Mouse (Mus musculus) lung, adult 18-20 months (tissue): ENCODE measurements at regions not wholly inside any gene's neighbourhood (a gene's known extent, or its start where the extent isn't known, plus 50 kb on each side); places are given as distances from the start of the nearest gene placed in this dataset.
"Not testable (repeated sequence)": the region's sequence is repeated elsewhere in the genome, so short reads cannot be mapped to it uniquely, and the experiment has no call there.

Source experiments
- DNase-seq, 2 experiments: peaks; one replicate each; pipeline ENCODE4 v3.0.0; 2022; ENCODE audit warnings: mixed read lengths in 2 of 2

DNA sequence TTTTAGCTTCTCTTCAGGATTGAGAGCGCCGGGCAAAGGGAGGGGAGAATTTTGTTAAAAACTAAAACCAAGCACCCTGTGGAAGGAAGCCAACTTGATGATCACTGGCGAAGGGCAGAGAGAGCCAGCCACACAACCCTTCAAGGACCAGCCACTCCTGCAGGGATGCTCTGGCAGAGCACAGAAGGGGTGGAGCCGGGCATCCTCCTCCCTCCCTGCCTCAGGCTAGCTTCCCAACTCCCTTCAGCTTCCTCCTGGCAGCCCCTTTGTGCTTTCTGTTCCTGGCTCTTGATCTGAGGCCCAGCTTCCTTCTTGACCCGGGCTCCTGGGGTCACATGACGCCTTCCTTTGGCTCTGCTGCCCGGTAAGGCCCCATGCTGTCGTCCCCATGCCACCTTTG, 591.8 kb upstream of the Gm10131 start:
- DNase-seq: no peak

DNA sequence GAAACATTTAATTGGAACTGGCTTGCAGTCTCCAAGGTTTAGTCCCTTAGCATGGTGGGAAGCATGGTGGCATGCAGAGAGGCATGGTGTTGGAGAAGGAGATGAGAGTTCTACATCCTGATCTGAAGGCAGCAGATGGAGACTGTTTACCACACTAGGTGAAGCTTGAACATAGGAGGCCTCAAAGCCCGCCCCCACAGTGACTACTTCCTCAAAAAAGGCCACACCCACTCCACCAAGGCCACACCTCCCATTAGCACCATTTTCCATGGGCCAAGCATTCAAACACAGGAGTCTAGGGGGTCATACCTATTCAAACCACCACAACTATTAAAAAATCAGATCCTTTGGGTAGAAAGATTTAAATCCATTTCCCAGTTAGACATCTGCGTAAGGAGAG, 591.3 kb upstream of the Gm10131 start:
- no peak for DNase-seq

DNA sequence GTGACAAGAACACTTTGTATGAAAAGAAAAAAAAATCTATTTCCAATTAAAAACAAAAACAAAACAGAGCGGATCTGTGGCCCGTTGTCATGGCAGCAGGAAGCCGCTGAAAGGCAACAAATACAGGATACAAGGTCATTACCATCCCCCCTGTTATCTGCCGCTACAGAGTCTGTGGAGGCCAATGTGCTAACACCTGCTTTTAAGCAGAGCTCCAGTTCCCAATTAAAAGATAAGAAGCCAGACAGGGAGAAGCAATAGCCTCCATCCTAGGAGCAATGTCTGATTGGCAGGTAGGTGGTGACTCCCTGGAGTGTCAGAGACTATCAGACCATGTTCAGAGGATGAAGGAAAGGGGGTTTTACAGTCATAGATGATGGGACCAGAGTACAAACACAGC, 587.5 kb upstream of the Gm10131 start:
- DNase-seq: no peak

DNA sequence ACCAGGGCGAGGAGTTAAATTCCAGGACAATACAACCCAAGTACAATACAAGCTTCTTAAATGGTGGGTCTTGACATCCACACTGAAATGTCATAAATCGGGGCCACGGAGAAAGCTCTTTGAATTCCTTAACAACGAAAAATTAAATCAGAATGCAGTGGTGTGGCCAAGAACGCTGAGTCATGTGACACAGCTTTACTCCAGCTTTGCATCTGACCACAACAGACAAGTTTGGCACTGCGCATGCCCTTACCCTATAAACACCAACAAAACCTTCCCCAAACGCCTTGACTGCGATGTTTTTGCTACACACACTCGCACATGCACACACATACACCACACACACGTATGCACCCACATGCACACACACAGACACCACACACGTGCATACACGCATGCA, 584.8 kb upstream of the Gm10131 start:
- no peak for DNase-seq

DNA sequence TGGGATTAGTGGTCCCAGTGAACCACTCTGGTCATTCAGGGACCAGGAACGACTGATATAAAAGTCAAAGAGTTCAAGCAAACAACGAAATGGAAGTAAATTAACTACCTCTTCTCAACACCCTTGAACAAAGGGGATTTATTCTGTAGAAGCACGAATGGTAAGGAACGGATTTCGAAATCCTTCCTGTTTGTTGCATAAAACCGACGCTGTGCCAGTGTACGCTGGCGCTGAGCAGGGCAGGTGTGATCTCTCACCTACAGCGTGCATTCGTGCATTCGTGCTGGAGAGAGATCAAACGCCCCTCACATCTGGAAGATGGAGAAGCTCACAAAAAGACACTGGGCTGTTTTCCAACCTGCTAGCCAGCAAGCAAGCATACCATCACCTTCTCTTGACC, 581.1 kb upstream of the Gm10131 start:
- DNase-seq: peak; percentile 31 to 56

DNA sequence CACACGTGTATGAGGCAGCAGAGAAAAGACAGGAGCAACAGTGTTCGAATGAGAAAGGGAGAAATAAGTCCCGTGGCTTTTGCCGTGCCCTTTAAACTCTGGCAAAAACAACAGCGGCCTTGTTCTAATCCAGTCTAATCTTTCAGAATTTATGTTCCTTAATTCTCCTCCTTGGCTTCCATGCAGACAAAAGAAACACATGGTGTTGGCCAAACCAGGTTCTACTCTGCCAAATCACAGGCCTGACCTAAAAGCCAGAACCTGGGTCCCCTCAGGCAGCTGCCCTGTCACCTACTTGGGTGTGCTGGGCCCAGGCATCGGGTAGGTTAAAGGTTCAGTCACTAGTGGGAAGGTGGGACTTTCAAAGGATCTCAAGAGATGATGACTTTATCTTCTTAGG, 580.2 kb upstream of the Gm10131 start:
- DNase-seq: no peak

DNA sequence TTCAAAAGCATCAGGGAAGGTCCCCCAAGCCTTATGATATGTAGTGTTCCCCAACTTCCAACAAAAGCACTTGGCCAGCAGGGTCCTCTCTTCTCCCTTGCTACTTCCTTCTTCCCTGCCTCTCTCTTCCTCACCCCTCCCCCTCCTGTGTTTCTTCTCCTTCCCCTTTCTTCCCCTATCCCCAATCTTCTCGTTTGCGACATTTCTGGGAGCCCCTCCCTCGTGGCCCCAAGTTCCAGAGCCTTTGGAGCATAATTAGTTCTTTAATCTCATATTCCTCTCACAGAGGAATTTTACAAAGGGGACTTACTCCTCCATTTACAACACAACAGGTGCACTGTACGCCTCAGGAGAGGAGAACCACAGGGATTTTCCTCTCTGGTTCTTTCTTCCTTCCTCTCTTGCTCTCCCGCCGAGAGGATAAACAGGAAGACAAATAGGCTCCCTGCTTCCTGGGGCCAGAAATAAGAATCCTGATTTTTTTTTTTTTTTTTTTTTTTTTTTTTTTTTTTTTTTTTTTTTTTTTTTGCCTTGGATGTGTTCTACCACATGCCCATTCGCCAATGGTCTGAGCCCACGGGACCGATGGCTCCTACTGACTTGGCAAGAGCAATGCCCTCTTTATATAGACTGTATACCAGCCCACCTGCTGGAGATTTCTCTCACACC, 578.4 kb upstream of the Gm10131 start:
- DNase-seq: peak; percentile 21 to 36

DNA sequence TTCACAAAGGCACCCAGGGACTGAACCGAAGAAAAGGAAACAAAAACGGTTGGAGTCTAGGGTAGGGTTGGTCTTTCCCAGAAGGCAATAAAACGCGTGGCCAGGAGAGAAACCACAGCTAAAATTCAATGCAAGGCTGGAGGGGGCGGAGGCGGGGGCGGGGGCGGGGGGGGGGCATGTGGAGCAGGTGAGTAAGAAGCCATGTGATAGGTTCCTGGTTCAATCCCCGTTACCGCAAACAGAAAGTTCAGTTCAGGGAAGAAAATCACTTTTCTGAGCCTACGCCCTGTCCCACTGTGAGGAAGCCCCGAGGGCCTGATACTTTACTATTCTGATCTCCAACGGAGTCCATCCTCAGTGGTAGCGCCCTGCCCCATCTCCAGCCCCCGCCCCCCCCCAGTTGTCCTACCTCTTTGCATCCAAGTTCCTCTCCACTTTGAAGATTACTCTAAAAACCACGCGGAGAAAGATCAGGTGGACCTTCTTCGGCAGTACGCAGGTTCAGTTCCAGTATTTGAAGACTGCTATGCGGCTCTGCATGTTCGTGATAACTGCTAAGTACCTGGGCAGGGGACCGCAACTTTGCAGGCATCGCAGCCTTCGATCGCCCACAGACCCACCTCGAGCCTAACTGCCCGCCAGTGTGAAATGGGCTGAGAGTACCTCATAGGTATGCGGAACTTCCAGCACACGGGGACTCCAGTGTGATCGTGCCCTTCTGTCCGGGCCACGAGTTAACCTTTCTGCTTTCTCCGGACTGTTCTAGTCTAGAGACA, 577.7 kb upstream of the Gm10131 start:
- peak in 1 of 2 experiments; percentile 10 for DNase-seq

DNA sequence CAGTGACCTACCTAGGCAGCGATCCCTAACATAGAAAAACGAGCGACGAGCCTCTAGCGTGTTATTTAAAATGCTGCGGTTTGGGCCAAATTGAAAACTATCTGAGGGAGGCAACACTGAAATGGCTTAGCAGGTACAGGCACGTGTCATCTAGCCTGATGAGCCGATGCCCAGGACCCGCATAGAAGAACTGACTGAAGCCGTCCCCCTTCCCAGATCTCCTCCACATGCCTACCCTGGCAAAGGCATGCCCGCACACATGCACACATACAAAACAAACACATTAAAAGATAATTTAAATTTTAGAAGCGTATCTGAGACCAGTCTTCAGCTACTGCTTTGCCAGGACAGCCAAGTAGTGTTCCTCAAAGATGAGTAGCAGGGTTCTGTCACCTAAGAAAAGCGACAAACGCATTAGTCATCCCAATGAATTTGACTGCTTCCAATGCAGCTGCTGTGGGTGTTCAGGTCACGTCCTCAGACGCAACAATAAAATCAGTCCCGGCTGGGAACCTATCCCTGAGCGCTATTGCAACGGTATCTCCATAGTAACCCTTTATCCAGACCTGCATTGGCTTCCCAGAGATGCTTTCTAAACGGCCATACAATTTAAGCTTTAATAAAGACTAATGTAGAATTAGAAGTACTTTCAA, 577.0 kb upstream of the Gm10131 start:
- DNase-seq: no peak

DNA sequence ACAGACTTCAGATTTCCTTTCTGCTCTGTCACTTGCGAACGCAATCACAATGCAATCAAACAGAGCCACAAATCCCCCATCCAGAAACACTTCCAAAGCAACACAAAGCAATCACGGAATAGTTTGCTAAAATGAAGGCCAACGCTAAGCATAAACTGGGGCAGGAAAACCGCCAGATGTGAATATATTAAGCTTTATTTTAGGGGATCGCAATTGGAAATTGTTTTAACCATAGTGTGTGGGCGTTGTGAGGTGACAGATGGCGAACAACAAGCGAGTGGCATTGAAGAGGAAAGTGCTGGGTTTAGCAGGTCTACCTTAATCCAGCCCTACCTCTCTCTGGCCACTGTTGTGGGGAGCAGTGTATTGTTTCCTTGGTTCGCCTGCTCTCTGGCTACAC, 574.8 kb upstream of the Gm10131 start:
- no peak for DNase-seq

DNA sequence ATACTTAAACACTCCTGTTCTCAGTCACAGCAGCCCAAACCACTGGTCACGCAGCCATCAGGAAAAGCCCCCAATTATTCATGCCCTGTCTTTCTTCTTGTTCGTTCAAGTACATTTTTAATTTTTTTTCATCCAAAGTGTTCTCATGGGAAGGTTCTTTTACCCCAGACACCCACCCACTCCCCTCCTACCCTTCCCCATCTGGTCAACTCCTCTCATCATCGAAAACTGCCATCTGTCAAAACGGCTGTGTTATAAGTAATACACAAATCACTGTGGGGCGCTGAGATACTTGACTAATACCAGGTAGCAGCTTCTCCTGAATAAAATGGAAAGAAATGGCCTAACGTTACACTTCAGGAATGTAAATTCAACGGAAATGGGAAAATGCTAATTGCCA, 573.1 kb upstream of the Gm10131 start:
- no peak for DNase-seq

DNA sequence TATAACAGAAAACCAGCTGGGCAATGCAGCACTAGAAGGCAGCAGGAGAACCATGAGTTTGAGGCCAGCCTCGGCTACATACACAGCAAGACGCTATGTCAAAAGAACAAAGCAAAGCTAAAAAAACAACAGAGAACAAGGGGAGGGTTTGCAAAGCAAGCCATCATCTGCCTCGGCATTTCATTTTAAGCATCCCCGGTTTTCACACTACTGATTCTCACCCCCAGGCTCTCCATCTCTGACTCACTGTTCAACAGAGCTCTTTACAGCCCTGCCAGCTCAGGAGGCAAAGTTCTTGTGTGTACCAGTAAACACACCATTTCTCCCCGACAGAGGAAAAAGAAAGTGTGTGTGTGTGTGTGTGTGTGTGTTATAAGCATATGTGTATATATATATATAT, 571.6 kb upstream of the Gm10131 start:
- no peak for DNase-seq

DNA sequence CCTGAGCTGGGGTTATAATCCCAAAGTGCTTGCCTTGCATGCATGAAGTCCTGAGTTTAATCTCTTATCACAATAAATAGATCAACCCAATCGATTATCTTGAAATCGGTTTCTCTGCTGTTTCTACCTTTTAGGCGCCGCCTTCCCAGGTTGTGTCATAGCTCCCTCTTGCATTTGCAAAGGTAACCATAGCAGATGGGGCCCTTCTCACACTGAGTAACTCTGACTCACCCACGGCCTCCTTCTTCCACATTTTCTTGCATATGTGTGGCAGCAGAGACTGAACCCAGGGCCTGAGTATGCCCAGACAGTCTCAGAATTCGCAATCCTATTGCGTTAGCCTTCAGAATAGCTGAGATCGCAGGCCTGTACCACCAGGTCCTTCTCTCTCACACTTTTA, 570.7 kb upstream of the Gm10131 start:
- no peak for DNase-seq

DNA sequence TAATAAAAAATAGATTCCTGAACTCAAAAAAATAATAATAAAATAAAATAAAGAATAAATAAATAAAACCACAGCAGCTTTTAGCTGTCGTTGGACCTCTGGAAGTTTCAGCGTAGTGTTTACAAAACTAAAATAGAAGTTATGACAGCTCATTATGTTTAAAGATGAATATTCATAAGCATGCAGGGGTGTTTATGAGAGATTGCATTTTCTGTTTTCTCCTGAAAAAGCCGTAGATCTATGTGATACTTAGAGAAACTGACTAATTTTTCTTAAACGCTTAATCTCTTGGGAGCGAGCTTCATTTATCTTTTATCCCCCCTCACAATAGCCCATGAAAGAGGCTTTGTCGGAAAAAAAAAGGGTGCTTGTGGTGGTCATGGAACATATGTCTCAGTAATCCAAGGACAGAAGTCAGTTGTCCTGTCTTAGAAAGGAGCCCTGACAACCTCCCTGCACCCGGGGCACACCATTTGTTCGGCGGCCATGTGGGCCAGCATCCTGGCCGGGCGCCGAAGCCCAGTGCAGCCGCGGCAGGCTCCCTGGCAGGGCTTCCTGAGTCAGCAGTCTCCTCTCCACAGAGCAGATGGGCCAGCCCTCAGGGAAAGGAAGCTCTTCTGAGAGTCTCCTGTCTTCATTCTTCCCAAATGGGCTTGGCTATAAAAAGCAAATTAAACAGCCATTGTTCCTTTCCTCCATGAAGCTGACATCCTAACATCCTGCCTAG, 568.2 kb upstream of the Gm10131 start:
- DNase-seq: peak in 1 of 2 experiments; percentile 19

DNA sequence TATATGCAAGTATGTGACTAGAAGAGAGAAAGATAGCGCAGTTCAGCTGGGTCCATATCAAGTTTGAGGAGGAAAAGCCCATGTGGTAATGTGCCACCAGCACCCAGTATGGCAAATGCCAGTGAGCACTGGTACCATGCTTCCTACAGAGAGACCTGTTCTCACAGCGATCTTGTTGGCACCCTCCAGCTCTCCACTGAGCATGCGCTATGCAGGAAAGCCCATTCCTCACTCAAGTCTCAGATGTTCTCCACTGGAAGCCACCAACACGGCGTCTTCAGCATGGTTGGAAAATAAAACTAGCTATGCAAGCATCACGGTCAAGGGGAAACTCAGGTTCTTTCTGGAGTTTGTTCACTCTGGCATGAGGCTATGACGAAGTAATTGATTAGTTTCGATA, 567.3 kb upstream of the Gm10131 start:
- no peak for DNase-seq

DNA sequence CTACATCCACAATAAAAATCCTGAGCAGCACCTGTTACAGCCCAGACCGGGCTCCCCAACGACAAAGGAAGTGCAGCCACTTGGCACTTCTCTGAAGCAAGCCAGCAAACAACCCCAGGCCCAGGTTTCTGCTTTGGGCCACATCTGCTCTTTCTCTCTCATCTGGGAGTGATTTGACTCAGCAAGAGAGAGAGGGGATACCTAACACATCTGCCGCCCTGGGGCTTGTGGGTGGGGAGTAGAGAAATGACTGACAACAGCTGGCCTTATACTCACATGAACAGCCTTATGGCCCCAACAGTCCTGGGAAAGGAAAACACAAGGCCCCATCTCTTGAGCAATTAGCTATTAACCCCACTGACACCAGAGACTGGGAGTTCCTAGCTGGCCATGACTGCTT, 560.2 kb upstream of the Gm10131 start:
- DNase-seq: no peak

DNA sequence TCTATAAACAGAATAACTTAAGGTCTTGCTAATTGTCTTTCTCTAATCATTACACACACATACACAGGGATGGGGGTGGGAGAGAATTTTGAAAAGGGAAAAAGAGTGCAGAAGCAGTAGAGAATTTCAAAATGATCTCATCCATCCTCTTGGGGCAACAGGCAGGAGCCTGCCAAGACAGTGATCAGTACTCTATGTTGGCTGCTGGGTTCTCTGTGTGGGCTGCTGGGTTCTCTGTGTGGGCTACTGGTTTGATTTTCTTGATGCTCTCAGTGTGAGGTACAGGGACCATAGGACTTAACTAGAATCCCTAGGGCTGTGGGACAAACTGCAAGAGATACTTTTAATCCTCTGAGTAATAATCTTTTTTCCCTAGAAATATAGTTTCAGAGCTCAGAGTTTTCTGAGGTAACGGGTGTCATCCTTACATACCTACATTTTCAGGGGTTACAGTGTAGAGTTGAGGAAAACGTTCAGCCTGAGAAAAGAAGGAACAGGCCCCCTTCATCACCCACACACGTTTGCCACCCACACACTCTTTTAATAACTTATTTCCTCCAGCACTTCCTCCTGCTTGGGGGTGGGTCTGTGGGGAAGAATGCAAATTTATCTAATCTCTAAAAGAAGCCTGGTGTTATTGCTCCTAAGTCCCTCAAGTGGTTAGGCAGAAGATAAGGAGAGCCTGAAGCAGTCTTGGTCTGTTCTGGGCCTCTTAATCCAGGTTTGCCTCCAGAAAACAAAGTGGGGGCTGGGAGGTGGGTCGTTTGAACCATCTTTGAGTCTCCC, 559.6 kb upstream of the Gm10131 start:
- no peak for DNase-seq

DNA sequence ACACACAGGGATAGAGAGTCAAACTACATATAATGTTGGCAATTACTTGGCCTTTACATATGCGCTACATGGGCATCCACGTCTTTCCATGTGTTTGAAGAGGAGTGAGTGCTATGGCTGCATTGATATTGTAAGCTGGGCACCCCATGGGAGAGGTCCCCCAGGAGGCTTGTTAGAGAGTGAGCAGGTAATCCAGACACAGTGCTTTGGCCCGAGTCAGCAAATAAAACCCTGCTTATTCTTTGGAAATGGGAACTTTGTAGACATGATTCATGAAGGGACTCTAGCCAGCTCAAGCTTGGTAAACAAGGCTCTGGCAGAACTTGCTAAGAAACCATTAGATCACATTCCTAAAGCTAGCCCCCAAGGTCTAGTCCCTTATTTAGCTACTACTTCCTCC, 557.6 kb upstream of the Gm10131 start:
- no peak for DNase-seq

DNA sequence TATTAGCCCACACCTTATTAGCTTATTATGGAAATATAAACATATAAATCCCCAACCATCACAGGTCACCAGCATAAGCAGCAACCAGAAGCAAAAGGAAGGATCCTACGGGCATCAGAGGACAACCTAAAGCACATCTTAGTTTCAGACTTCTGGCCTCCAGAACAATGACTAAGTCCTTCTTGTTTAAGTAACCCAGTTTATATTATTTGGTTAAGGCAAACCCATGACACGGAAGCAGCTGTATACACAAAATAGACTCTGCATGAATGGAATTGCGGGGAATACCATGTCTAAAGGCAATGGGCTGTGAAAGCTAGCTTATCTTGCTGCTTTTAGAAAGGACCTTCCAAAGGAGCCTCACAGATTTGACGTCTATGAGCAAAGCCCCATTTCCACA, 552.9 kb upstream of the Gm10131 start:
- no peak for DNase-seq

DNA sequence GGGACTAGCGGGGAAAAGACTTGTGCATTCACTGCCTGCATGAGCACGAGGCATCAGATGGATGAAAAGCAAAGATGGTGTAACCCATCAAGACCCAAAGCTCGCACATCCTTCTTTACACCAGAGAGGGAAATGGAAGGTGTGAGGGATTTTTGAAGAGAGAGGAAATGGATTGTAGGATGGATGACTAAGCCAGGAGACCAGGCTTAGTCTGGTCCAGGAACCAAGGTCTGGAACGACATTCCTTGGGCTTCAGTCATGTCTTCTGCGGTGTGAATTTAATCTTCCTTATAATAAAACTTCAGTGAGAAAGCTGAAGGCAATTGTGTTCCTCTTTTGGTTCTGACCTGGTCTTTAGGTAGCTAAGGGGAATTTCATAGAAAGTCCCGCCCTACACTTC, 551.0 kb upstream of the Gm10131 start:
- no peak for DNase-seq

DNA sequence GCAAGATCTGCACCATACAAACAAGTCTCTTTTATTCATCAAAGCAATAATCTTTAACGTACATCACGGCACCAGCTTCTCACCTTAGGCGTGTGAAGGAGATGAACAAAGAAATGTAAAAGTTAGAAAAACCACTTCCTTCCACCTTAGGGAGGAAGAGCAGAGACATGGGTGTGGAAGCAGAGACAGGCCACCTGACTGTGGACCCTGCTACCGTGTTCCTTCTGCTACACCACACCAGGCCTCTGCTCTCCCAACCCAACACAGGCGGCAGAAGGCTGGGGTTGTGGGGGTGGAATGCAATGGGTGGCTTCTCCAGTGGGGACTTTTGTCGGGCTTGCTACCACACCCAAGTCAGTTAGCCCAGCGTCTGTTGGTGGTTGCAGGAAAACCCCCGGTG, 540.2 kb upstream of the Gm10131 start:
- no peak for DNase-seq

DNA sequence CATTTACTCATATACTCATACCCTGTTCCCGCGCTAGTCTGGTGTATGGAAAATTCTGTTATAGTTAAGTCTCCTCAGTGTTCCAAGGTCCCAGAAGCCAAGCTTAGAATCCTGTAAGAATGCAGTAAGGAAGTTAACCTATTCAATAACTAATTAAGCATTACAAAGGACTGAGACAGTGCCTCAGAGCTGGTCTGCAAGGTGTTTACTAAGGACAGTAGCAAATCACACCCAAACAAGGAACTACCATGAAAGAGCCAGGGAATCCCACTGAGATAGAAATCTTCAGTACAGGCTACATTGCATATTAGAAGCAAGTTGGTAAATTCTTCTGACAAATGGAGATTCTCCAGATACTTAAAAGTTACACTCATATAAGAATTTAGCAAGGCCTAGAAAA, 516.7 kb upstream of the Gm10131 start:
- not testable (repeated sequence) for DNase-seq

DNA sequence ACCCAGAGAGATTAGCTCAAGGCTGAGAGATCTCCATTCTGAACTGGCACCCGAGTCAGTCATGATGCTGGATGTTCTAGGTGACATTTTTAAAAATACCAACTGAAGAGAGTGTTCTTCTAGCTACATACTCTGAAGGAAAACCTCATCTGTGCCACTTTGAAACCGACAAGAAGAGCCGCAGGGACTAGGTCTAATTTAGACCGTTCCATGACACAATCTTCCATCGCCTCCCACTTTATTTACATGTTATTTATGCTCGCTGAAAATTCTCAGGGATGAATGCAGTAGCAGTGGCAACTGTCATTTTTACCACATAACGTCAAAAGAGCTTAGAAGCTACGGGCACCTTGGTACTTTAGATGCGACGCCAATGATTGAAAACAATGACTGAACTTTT, 514.1 kb upstream of the Gm10131 start:
- DNase-seq: no peak
